Mouse (Mus musculus): Measurements from ENCODE around the gene Vat1. TPM values are rescaled to one million over a fixed set of nuclear protein-coding genes. Genes with fewer than 3 reads are reported as not detected.
"Not testable (repeated sequence)": the region's sequence is repeated elsewhere in the genome, so short reads cannot be mapped to it uniquely, and the experiment has no call there.

Gene Vat1
- polyA plus RNA-seq, 2 experiments from 2014 or later = 1.1 to 1.5 TPM

DNA sequence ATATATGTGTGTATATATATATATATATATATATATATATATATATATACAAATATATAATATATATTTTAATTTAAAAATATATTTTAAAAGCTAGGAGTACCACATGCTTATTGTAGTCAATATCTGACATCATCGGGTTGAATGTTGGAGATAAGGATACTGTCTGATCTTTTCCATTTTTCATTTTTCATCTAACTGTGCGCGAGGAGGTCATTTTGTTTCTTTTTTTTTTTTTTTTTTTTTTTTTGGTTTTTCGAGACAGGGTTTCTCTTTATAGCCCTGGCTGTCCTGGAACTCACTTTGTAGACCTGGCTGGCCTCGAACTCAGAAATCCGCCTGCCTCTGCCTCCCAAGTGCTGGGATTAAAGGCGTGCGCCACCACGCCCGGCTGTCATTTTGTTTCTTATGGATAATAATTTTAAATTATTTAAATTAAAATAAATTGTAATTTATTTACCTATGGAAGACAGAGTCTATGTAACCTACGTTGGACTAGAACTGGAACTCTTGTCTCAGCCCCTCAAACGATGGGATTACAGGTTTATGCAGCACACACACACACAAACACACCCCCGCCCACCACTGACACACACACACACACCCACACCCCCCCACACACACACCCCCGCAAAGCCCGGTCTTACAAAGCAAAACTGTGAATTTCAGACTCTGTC, 24.4 kb downstream of the Vat1 start:
- ATAC-seq = not testable (repeated sequence)

DNA sequence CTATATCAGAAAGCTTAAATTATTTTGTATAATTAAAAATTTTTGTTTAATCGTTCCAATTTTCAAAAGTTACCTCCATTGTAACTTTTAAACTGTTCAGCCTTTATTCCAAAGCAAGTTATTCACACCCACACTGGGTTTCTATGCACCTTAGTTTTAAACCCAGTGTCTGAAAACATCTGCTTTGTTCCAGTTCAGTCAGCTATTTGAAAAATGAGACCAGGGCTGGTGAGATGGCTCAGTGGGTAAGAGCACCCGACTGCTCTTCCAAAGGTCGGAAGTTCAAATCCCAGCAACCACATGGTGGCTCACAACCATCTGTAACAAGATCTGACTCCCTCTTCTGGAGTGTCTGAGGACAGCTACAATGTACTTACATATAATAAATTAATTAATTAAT, 28.0 kb downstream of the Vat1 start:
- not testable (repeated sequence) for ATAC-seq

DNA sequence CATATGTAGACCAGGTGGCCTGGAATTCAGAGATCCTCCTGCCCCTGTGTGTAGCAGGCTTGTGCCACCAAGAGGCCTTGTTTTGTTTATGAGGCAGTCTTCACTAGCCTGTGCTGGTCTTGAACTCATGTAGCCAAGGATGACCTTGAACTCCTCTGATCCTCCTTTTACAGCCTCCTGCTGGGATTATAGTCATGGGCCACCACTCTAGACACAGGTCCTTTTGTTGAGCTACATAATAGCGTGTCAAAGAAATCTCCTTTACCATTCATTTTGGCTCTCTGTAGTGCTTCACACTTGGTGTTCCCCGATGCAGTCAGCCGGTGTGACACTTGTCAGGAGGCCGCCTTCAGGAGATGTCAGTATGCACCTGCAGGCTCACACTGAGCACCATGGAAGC, 29.1 kb downstream of the Vat1 start:
- ATAC-seq = no peak

GRCm38 (mm10) chr11:101435831-101436230, 30.2 kb downstream of the Vat1 start:
- ATAC-seq = no peak

GRCm38 (mm10) chr11:101433396-101433795, 32.6 kb downstream of the Vat1 start:
- ATAC-seq = no peak

GRCm38 (mm10) chr11:101431327-101431726, 34.7 kb downstream of the Vat1 start:
- ATAC-seq = no peak

- no peak for ATAC-seq
Measured at GRCm38 (mm10) chr11:101426165-101426564, 39.9 kb downstream of the Vat1 start.

- ATAC-seq = peak; percentile 92
Measured at GRCm38 (mm10) chr11:101424925-101425813, 40.9 kb downstream of the Vat1 start, which contains the start of the genes Rundc1 and Ptges3l. TSS of gene Rundc1 (plus strand) at chr11:101425085. TSS of gene Ptges3l (minus strand) at chr11:101425333.

GRCm38 (mm10) chr11:101424105-101424851, 41.8 kb downstream of the Vat1 start, which contains the start of gene Gm27029:
TSS of gene Gm27029 (minus strand) at chr11:101424796.
- ATAC-seq = peak; percentile 5

GRCm38 (mm10) chr11:101420148-101420547, 45.9 kb downstream of the Vat1 start:
- no peak for ATAC-seq

- ATAC-seq = no peak
Measured at GRCm38 (mm10) chr11:101419610-101420009, 46.4 kb downstream of the Vat1 start.

GRCm38 (mm10) chr11:101418991-101419390, 47.0 kb downstream of the Vat1 start:
- ATAC-seq = no peak

DNA sequence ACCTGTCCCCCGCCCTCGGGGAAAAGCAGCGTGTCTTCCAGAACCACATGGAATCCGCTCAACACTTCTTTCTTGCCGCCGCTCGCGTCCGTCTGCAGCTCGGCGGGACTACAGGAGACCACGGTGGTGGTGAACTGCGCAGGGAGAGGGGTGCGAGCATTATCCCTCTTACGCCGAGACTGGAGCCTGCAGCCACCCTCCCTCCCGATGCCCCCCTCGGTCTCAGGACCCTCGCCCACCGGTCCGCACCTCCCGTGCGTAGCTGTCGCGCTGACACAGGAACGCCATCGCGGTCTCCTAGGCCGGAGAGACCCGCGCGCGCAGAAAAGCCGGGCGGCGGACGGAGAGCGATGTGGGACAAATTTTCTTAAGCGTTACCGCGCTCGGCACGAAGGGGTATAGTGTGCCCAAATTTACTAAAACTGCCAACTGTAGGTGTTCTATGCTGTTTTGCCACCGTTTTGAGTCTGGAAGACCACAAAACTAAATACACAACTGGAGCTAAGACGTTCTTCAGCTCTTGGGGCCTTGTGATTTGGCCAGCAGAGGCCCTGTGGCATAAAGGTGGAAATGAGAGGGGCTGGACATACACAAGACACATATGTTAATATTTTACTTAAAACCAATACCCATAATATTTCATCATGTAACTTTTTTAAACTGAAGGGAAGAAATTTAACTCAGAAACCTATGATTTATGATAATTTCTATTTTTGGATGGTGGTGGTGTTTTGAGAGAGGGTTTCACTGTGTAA, 48.8 kb downstream of the Vat1 start, which contains the start of gene Aarsd1:
Gene Aarsd1, minus strand, starts transcription at position 515 of the 755 bp plus-strand sequence.
- peak; percentile 83 for ATAC-seq

GRCm38 (mm10) chr11:101416433-101417100, 49.5 kb downstream of the Vat1 start:
- peak; percentile 33 for ATAC-seq

- no peak for ATAC-seq
Measured at GRCm38 (mm10) chr11:101415306-101415705, 50.7 kb downstream of the Vat1 start.

Other genes with a start within 250 kb of the Vat1 start
- 10 to 100 TPM; 57.3 to 85.6 TPM for gene Ezh1, start 239.8 kb downstream of the Vat1 start, polyA plus RNA-seq (2017; shearing (Covaris generic))
- not detected for gene Ramp2, start 220.2 kb downstream of the Vat1 start, polyA plus RNA-seq (2017; shearing (Covaris generic))
- gene Vps25, start 212.5 kb downstream of the Vat1 start, polyA plus RNA-seq (2017; shearing (Covaris generic)) = 100 to 1,000 TPM; 132 to 144 TPM
- 1 to 10 TPM in 1 of 2 experiments, under 1 TPM in 1; 0.91 to 1.4 TPM for gene Wnk4, start 205.7 kb downstream of the Vat1 start, polyA plus RNA-seq (2017; shearing (Covaris generic))
- gene Cntd1, start 187.2 kb downstream of the Vat1 start, polyA plus RNA-seq (2017; shearing (Covaris generic)) = under 1 TPM in 1 of 2 experiments, not detected in 1; 0.97 TPM
- gene Coa3, start 187.1 kb downstream of the Vat1 start, polyA plus RNA-seq (2017; shearing (Covaris generic)) = 100 to 1,000 TPM; 132 to 135 TPM
- 10 to 100 TPM; 68.1 to 99.6 TPM for gene Becn1, start 163.9 kb downstream of the Vat1 start, polyA plus RNA-seq (2017; shearing (Covaris generic))
- gene Psme3, start 150.0 kb downstream of the Vat1 start, polyA plus RNA-seq (2017; shearing (Covaris generic)) = 10 to 100 TPM; 29.8 to 30.0 TPM
- gene Aoc2, start 141.2 kb downstream of the Vat1 start, polyA plus RNA-seq (2017; shearing (Covaris generic)) = 1 to 10 TPM; 2.3 to 3.0 TPM
- not detected for gene Aoc3, start 135.6 kb downstream of the Vat1 start, polyA plus RNA-seq (2017; shearing (Covaris generic))
- not detected for gene G6pc, start 98.7 kb downstream of the Vat1 start, polyA plus RNA-seq (2017; shearing (Covaris generic))
- gene Aarsd1, start 48.6 kb downstream of the Vat1 start, polyA plus RNA-seq (2017; shearing (Covaris generic)) = 10 to 100 TPM; 36.2 to 41.6 TPM
- 1 to 10 TPM; 1.3 to 1.8 TPM for gene Gm27029, start 41.4 kb downstream of the Vat1 start, polyA plus RNA-seq (2017; shearing (Covaris generic))
- 1 to 10 TPM; 8.0 to 8.5 TPM for gene Rundc1, start 41.1 kb downstream of the Vat1 start, polyA plus RNA-seq (2017; shearing (Covaris generic))
- gene Ptges3l, start 40.9 kb downstream of the Vat1 start, polyA plus RNA-seq (2017; shearing (Covaris generic)) = 1 to 10 TPM; 1.7 to 2.1 TPM
- gene Rpl27, start 23.9 kb downstream of the Vat1 start, polyA plus RNA-seq (2017; shearing (Covaris generic)) = 100 to 1,000 TPM; 407 to 740 TPM
- 100 to 1,000 TPM; 174 to 204 TPM for gene Ifi35, start 17.8 kb downstream of the Vat1 start, polyA plus RNA-seq (2017; shearing (Covaris generic))
- under 1 TPM in 1 of 2 experiments, not detected in 1; 0.23 TPM for gene Rnd2, start 1.2 kb downstream of the Vat1 start, polyA plus RNA-seq (2017; shearing (Covaris generic))
- gene Brca1, start 85.7 kb upstream of the Vat1 start, polyA plus RNA-seq (2017; shearing (Covaris generic)) = 1 to 10 TPM; 3.5 to 4.1 TPM
- 10 to 100 TPM; 70.0 to 88.4 TPM for gene Nbr1, start 85.9 kb upstream of the Vat1 start, polyA plus RNA-seq (2017; shearing (Covaris generic))
- gene Tmem106a, start 116.0 kb upstream of the Vat1 start, polyA plus RNA-seq (2017; shearing (Covaris generic)) = 10 to 100 TPM; 10.8 to 15.2 TPM
- not detected for gene Gm11634, start 133.0 kb upstream of the Vat1 start, polyA plus RNA-seq (2017; shearing (Covaris generic))
- gene Rdm1, start 161.0 kb upstream of the Vat1 start, polyA plus RNA-seq (2017; shearing (Covaris generic)) = 10 to 100 TPM; 86.2 to 93.4 TPM
- gene Arl4d, start 199.3 kb upstream of the Vat1 start, polyA plus RNA-seq (2017; shearing (Covaris generic)) = not detected

Measured in CD4-positive, CD25-positive, alpha-beta regulatory T cell, adult 4 months (primary cell).